Mouse (Mus musculus) megakaryocyte, embryonic 14.5 days (primary cell): Measurements from ENCODE around the gene Mrpl51.

ENCODE experiments used
- FLI1 ChIP-seq: IDR thresholded peaks from 2 replicates; pipeline ENCODE4 v1.6.1; 2012; ENCODE audit warnings: low read length, inconsistent platforms, mixed read lengths
- GATA1 ChIP-seq: IDR thresholded peaks from 3 replicates; pipeline ENCODE4 v1.6.1; 2012; ENCODE audit warnings: mixed read lengths, low read length, inconsistent platforms, borderline replicate concordance

GRCm38 (mm10) chr6:125179601-125180000 lies 12.0 kb upstream of the Mrpl51 start:
- no peak for TF ChIP-seq GATA1
- no peak for TF ChIP-seq FLI1
